Mouse (Mus musculus): Measurements from ENCODE around the gene Polr2a. TPM values are rescaled to one million over a fixed set of nuclear protein-coding genes. Genes with fewer than 3 reads are reported as not detected.

Gene Polr2a
- polyA plus RNA-seq, 1 experiment = 23.2 TPM

DNA sequence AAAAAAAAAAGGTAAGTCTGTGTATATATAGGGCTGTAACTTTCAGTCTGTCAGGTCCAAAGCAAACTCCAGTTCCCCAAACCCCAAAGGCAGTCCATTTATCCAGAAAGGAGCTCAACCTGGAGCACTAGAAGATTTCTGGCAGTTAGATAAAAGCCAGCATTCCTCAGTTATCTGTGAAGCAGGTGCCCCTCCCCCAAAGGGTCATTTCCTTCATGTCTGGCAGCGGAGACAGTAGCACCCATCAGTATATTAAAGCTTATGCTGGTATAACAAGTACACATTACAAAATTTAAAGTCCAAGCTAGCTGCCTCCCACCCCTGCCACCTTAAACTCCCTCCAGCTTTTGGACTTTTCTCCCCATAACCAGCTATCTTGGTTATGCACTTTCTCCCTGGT is 58.8 kb downstream of the Polr2a start:
- Histone ChIP-seq H3K4me3 (ENCODE audit: insufficient read depth, low read length) (no peak overlapping the region), H3K27ac (ENCODE audit: insufficient read depth, low read length) (no peak overlapping the region)
- TF ChIP-seq CTCF (IDR thresholded peaks at IDR 0.05; ENCODE audit: extremely low read depth, insufficient read depth, low read length) = no peak
- no peak for TF ChIP-seq POLR2A (IDR thresholded peaks at IDR 0.05; ENCODE audit: extremely low read depth, insufficient read depth, low read length)

GRCm38 (mm10) chr11:69698574-69698973 is 59.9 kb downstream of the Polr2a start:
- no peaks in the 10 kb centered on the region; the same call in 1 of the 2 replicates for H3K4me1 ChIP-seq (ENCODE audit: control insufficient read depth, insufficient read depth, low read length)
- H3K4me3 ChIP-seq (ENCODE audit: insufficient read depth, low read length) = no peak overlapping the region
- TF ChIP-seq POLR2A (IDR thresholded peaks at IDR 0.05; ENCODE audit: extremely low read depth, insufficient read depth, low read length) = no peak
- no peak overlapping the region for H3K27ac ChIP-seq (ENCODE audit: insufficient read depth, low read length)

More for the DNA sequence above, 58.8 kb downstream of the Polr2a start:
- no peaks in the 10 kb centered on the region; the same call in 1 of the 2 replicates for H3K4me1 ChIP-seq (ENCODE audit: control insufficient read depth, insufficient read depth, low read length)

DNA sequence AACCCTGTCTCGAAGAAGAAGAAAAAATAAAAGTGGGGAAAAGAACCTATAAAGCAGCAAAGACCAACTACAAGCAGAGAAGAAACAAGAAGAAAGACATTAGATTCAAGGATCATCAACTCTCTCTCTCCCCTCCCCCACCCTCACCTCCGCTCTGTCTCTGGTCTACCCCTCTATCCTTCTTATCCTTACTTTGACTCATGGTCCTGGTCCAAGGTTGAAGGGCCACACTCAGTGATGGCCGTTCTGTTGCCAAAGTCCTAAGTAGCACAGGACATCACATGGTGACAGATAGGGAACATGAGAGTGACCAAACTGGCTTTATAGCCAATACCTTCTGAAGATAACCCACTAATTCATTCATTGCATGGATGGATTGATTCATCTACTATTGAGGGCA is 61.0 kb downstream of the Polr2a start:
- Histone ChIP-seq H3K4me3 (ENCODE audit: insufficient read depth, low read length) (no peak overlapping the region), H3K4me1 (ENCODE audit: control insufficient read depth, insufficient read depth, low read length) (no peaks in the 10 kb centered on the region; the same call in 1 of the 2 replicates), H3K27ac (ENCODE audit: insufficient read depth, low read length) (no peak overlapping the region)
- TF ChIP-seq POLR2A (IDR thresholded peaks at IDR 0.05; ENCODE audit: extremely low read depth, insufficient read depth, low read length) (no peak), CTCF (IDR thresholded peaks at IDR 0.05; ENCODE audit: extremely low read depth, insufficient read depth, low read length) (no peak)

GRCm38 (mm10) chr11:69695361-69696181 is 62.9 kb downstream of the Polr2a start, which contains the start of the genes Tnfsf12 and Tnfsfm13:
TSS of gene Tnfsf12 (minus strand) at chr11:69695849.
TSS of gene Tnfsfm13 (minus strand) at chr11:69696098.
- no peaks in the 10 kb centered on the region; the same call in 1 of the 2 replicates for H3K4me1 ChIP-seq (ENCODE audit: control insufficient read depth, insufficient read depth, low read length)
- peak within 1 kb of the TSS; percentile 35 for H3K4me3 ChIP-seq (ENCODE audit: insufficient read depth, low read length)
- TF ChIP-seq CTCF (IDR thresholded peaks at IDR 0.05; ENCODE audit: extremely low read depth, insufficient read depth, low read length) = no peak
- TF ChIP-seq POLR2A (IDR thresholded peaks at IDR 0.05; ENCODE audit: extremely low read depth, insufficient read depth, low read length) = peak; percentile 37; the same call in 1 of the 2 replicates
- peak within 1 kb of the TSS; percentile 67 for H3K27ac ChIP-seq (ENCODE audit: insufficient read depth, low read length)

DNA sequence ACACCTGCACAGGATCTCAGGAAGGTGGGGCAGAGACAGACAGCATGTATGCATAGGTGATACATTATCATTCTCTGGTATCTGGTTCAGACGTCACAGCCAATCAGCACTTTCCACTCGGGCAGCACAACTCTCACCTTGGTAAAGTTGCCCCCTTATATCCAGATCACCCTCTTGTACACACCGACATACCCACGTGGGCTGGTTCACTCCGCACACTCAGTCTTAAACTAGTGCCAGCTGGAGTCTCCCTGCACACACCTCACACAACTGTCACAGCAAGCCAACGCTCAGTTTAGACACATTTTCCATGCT is 63.4 kb downstream of the Polr2a start:
- no peaks in the 10 kb centered on the region; the same call in 1 of the 2 replicates for H3K4me1 ChIP-seq (ENCODE audit: control insufficient read depth, insufficient read depth, low read length)
- H3K27ac ChIP-seq (ENCODE audit: insufficient read depth, low read length) = no peak overlapping the region
- TF ChIP-seq CTCF (IDR thresholded peaks at IDR 0.05; ENCODE audit: extremely low read depth, insufficient read depth, low read length) = no peak
- 0 out of 2 replicates have a peak, but pooled peaks have one; percentile 17 for TF ChIP-seq POLR2A (IDR thresholded peaks at IDR 0.05; ENCODE audit: extremely low read depth, insufficient read depth, low read length)
- peak overlapping the region; percentile 35 for H3K4me3 ChIP-seq (ENCODE audit: insufficient read depth, low read length)

GRCm38 (mm10) chr11:69693421-69693965 is 64.9 kb downstream of the Polr2a start:
- TF ChIP-seq POLR2A (IDR thresholded peaks at IDR 0.05; ENCODE audit: extremely low read depth, insufficient read depth, low read length) (no peak), CTCF (IDR thresholded peaks at IDR 0.05; ENCODE audit: extremely low read depth, insufficient read depth, low read length) (no peak)
- Histone ChIP-seq H3K4me1 (ENCODE audit: control insufficient read depth, insufficient read depth, low read length) (no peaks in the 10 kb centered on the region; the same call in 1 of the 2 replicates), H3K4me3 (ENCODE audit: insufficient read depth, low read length) (no peak overlapping the region), H3K27ac (ENCODE audit: insufficient read depth, low read length) (no peak overlapping the region)

DNA sequence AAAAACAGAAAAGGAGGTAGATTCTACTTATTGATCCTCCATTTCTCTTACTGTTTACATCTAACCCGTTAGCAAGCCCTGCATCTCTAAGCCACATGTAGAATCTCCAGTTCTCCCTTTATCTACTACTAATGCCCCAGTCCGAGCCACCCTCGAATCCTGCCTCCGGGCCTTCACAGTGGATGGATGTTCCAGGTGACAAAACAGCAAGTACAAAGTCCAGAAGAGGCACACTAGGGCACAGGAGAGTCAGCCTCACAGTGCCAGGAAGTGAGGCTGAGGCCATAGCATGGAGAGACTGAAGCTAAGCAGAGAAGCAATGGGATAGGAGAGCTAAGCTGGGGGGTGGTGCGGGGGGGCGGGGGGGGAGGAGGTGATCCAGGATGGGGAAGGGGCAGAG is 65.6 kb downstream of the Polr2a start:
- Histone ChIP-seq H3K27ac (ENCODE audit: insufficient read depth, low read length) (no peak overlapping the region), H3K4me1 (ENCODE audit: control insufficient read depth, insufficient read depth, low read length) (no peaks in the 10 kb centered on the region; the same call in 1 of the 2 replicates), H3K4me3 (ENCODE audit: insufficient read depth, low read length) (no peak overlapping the region)
- TF ChIP-seq CTCF (IDR thresholded peaks at IDR 0.05; ENCODE audit: extremely low read depth, insufficient read depth, low read length) = no peak
- TF ChIP-seq POLR2A (IDR thresholded peaks at IDR 0.05; ENCODE audit: extremely low read depth, insufficient read depth, low read length) = no peak

DNA sequence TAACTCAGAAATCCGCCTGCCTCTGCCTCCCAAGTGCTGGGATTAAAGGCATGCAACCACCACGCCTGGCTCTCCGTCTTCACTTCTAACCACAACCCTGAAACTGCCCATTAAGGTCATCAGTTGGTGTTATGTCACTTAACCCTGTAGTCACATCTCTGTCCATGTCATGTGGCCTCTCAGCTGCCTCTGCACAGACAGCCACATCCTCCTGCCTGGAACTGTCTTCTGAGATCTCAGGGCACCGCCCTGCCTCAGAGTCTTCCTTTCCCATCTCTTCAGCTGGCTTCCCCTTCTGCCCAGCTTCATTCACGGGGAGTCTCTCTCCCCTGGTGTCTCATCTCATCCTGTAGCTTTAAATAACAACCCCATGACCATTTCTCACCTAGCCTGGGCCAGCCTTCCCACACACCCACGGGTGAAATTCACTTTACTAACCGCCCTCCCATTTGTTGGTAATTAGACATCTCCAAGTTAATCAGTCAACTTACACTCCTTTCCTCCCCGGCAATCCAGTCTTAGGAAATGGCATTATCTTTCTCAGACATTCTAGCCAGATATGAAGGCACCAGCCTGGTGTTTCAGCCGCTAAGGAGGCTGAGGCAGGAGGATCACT is 66.1 kb downstream of the Polr2a start:
- no peak overlapping the region for H3K4me3 ChIP-seq (ENCODE audit: insufficient read depth, low read length)
- H3K27ac ChIP-seq (ENCODE audit: insufficient read depth, low read length) = no peak overlapping the region
- no peaks in the 10 kb centered on the region; the same call in 1 of the 2 replicates for H3K4me1 ChIP-seq (ENCODE audit: control insufficient read depth, insufficient read depth, low read length)
- TF ChIP-seq POLR2A (IDR thresholded peaks at IDR 0.05; ENCODE audit: extremely low read depth, insufficient read depth, low read length) (no peak), CTCF (IDR thresholded peaks at IDR 0.05; ENCODE audit: extremely low read depth, insufficient read depth, low read length) (no peak)

DNA sequence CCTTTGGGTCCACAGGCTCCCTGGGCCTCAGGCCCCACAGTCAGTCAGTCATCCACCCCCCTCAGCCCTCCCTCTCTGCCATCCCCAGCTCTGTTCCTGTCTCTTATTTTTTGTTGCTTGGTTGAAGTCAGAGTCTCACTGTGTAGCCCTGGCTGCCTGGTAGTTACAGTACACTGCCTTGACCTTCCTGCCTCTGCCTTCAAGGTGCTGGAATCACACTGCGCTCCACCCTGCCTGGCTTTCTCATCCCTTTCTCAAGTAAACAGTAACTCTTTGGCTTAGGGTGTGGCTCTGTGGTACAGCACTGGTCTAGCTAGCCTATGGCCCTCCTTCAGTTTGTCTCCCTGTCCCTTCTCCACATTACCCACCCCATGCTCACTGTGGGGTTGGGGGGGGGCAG is 68.5 kb downstream of the Polr2a start:
- Histone ChIP-seq H3K4me3 (ENCODE audit: insufficient read depth, low read length) (no peak overlapping the region), H3K4me1 (ENCODE audit: control insufficient read depth, insufficient read depth, low read length) (no peaks in the 10 kb centered on the region; the same call in 1 of the 2 replicates), H3K27ac (ENCODE audit: insufficient read depth, low read length) (no peak overlapping the region)
- TF ChIP-seq POLR2A (IDR thresholded peaks at IDR 0.05; ENCODE audit: extremely low read depth, insufficient read depth, low read length) = no peak
- TF ChIP-seq CTCF (IDR thresholded peaks at IDR 0.05; ENCODE audit: extremely low read depth, insufficient read depth, low read length) = no peak

Data from cortical plate, adult 2 months (tissue).